Mouse (Mus musculus): ENCODE results near the gene Thrap3. TPM values are rescaled to one million over a fixed set of nuclear protein-coding genes. Genes with fewer than 3 reads are reported as not detected.

Gene Thrap3
- polyA plus RNA-seq, 1 experiment from 2014 or later: 198 TPM

GRCm38 (mm10) chr4:126161986-126162385 is 40.6 kb downstream of the Thrap3 start:
- peak overlapping the region; percentile 97 for H3K4me2 ChIP-seq
- H3K4me3 ChIP-seq: peak overlapping the region; percentile 66
- no peaks in the 10 kb centered on the region for H3K27me3 ChIP-seq
- H3K27ac ChIP-seq: peak overlapping the region; percentile 92; the same call in 1 of the 2 replicates
- no peak for ATAC-seq (ENCODE audit: insufficient number of reproducible peaks, low FRiP score, low TSS enrichment, low read depth)
- WGBS: 58% methylated on average over 9 of the region's 9 CpGs
- 0 out of 2 replicates have a peak overlapping the region, but pooled peaks have one; percentile 72 for H3K9ac ChIP-seq
- H3K36me3 ChIP-seq: peaks cover 17% of the 10 kb centered on the region
- H3K4me1 ChIP-seq: peaks cover 25% of the 10 kb centered on the region
- no peaks in the 10 kb centered on the region for H3K9me3 ChIP-seq

- Histone ChIP-seq H3K4me3 (no peak overlapping the region), H3K36me3 (peaks cover 12% of the 10 kb centered on the region), H3K27me3 (no peaks in the 10 kb centered on the region), H3K27ac (no peak overlapping the region), H3K9me3 (no peaks in the 10 kb centered on the region), H3K4me2 (no peak overlapping the region), H3K4me1 (peaks cover 25% of the 10 kb centered on the region), H3K9ac (no peak overlapping the region)
- ATAC-seq (ENCODE audit: insufficient number of reproducible peaks, low FRiP score, low TSS enrichment, low read depth): no peak
- 89% methylated on average over 6 of the region's 6 CpGs for WGBS
These were observed 41.1 kb downstream of the Thrap3 start for GRCm38 (mm10) chr4:126161456-126161855.

- H3K27ac ChIP-seq: no peak overlapping the region
These were observed 41.6 kb downstream of the Thrap3 start for GRCm38 (mm10) chr4:126160981-126161380.

GRCm38 (mm10) chr4:126159455-126159854 is 43.1 kb downstream of the Thrap3 start:
- Histone ChIP-seq H3K9ac (no peak overlapping the region), H3K27me3 (no peaks in the 10 kb centered on the region), H3K4me2 (no peak overlapping the region), H3K9me3 (no peaks in the 10 kb centered on the region), H3K36me3 (no peaks in the 10 kb centered on the region; the same call in 1 of the 2 replicates), H3K27ac (no peak overlapping the region), H3K4me3 (no peak overlapping the region), H3K4me1 (peaks cover 31% of the 10 kb centered on the region)
- no peak for ATAC-seq (ENCODE audit: insufficient number of reproducible peaks, low FRiP score, low TSS enrichment, low read depth)
- 78% methylated on average over 8 of the region's 8 CpGs for WGBS

More at GRCm38 (mm10) chr4:126160981-126161380, 41.6 kb downstream of the Thrap3 start:
- H3K27me3 ChIP-seq: no peaks in the 10 kb centered on the region
- no peak overlapping the region for H3K4me2 ChIP-seq
- H3K9me3 ChIP-seq: no peaks in the 10 kb centered on the region
- H3K4me1 ChIP-seq: peaks cover 25% of the 10 kb centered on the region
- no peak for ATAC-seq (ENCODE audit: insufficient number of reproducible peaks, low FRiP score, low TSS enrichment, low read depth)
- peaks cover 7% of the 10 kb centered on the region for H3K36me3 ChIP-seq
- 92% methylated on average over 8 of the region's 8 CpGs for WGBS
- H3K4me3 ChIP-seq: no peak overlapping the region
- H3K9ac ChIP-seq: no peak overlapping the region

- WGBS: 93% methylated on average over 6 of the region's 6 CpGs
These were observed 45.0 kb downstream of the Thrap3 start for GRCm38 (mm10) chr4:126157562-126157961.

GRCm38 (mm10) chr4:126156617-126157016 is 45.9 kb downstream of the Thrap3 start:
- no peaks in the 10 kb centered on the region for H3K9me3 ChIP-seq
- H3K4me3 ChIP-seq: no peak overlapping the region
- H3K4me2 ChIP-seq: no peak overlapping the region
- 62% methylated on average over 5 of the region's 5 CpGs for WGBS
- H3K27me3 ChIP-seq: no peaks in the 10 kb centered on the region
- H3K36me3 ChIP-seq: peaks cover 15% of the 10 kb centered on the region
- no peak for ATAC-seq (ENCODE audit: insufficient number of reproducible peaks, low FRiP score, low TSS enrichment, low read depth)
- no peak overlapping the region for H3K27ac ChIP-seq
- H3K9ac ChIP-seq: no peak overlapping the region
- peaks cover 20% of the 10 kb centered on the region for H3K4me1 ChIP-seq

More at GRCm38 (mm10) chr4:126157562-126157961, 45.0 kb downstream of the Thrap3 start:
- Histone ChIP-seq H3K4me2 (no peak overlapping the region), H3K27me3 (no peaks in the 10 kb centered on the region), H3K36me3 (peaks cover 6% of the 10 kb centered on the region), H3K4me1 (peaks cover 21% of the 10 kb centered on the region), H3K9ac (no peak overlapping the region), H3K27ac (no peak overlapping the region), H3K9me3 (no peaks in the 10 kb centered on the region), H3K4me3 (no peak overlapping the region)
- ATAC-seq (ENCODE audit: insufficient number of reproducible peaks, low FRiP score, low TSS enrichment, low read depth): no peak

GRCm38 (mm10) chr4:126155869-126156268 is 46.7 kb downstream of the Thrap3 start:
- no peak overlapping the region for H3K4me3 ChIP-seq
- no peaks in the 10 kb centered on the region for H3K27me3 ChIP-seq
- no peak overlapping the region for H3K9ac ChIP-seq
- H3K4me1 ChIP-seq: peaks cover 26% of the 10 kb centered on the region
- H3K36me3 ChIP-seq: peaks cover 15% of the 10 kb centered on the region
- peak overlapping the region; percentile 62 for H3K27ac ChIP-seq
- no peak overlapping the region for H3K4me2 ChIP-seq
- H3K9me3 ChIP-seq: no peaks in the 10 kb centered on the region
- no peak for ATAC-seq (ENCODE audit: insufficient number of reproducible peaks, low FRiP score, low TSS enrichment, low read depth)
- 56% methylated on average over 2 of the region's 2 CpGs for WGBS

- WGBS: 37% methylated on average over 4 of the region's 4 CpGs
- ATAC-seq (ENCODE audit: insufficient number of reproducible peaks, low FRiP score, low TSS enrichment, low read depth): no peak
- H3K4me2 ChIP-seq: no peak overlapping the region
- H3K9ac ChIP-seq: no peak overlapping the region
- H3K27me3 ChIP-seq: no peaks in the 10 kb centered on the region
- no peak overlapping the region for H3K4me3 ChIP-seq
- peak overlapping the region; percentile 62 for H3K27ac ChIP-seq
- H3K4me1 ChIP-seq: peaks cover 33% of the 10 kb centered on the region
- H3K9me3 ChIP-seq: no peaks in the 10 kb centered on the region
- H3K36me3 ChIP-seq: peaks cover 15% of the 10 kb centered on the region
These were observed 47.4 kb downstream of the Thrap3 start for GRCm38 (mm10) chr4:126155183-126155582.

GRCm38 (mm10) chr4:126152864-126153263 is 49.7 kb downstream of the Thrap3 start:
- Histone ChIP-seq H3K4me2 (no peak overlapping the region), H3K4me1 (peaks cover 49% of the 10 kb centered on the region), H3K27me3 (no peaks in the 10 kb centered on the region), H3K9me3 (no peaks in the 10 kb centered on the region), H3K4me3 (no peak overlapping the region), H3K36me3 (peaks cover 20% of the 10 kb centered on the region), H3K9ac (no peak overlapping the region), H3K27ac (no peak overlapping the region)
- ATAC-seq (ENCODE audit: insufficient number of reproducible peaks, low FRiP score, low TSS enrichment, low read depth): no peak
- 57% methylated on average over 14 of the region's 14 CpGs for WGBS

- peaks cover 20% of the 10 kb centered on the region for H3K36me3 ChIP-seq
- H3K4me3 ChIP-seq: no peak overlapping the region
- H3K9me3 ChIP-seq: no peaks in the 10 kb centered on the region
- no peaks in the 10 kb centered on the region for H3K27me3 ChIP-seq
- no peak for ATAC-seq (ENCODE audit: insufficient number of reproducible peaks, low FRiP score, low TSS enrichment, low read depth)
- H3K4me2 ChIP-seq: no peak overlapping the region
- H3K27ac ChIP-seq: peak overlapping the region; percentile 93; the same call in 1 of the 2 replicates
- WGBS: 79% methylated on average over 16 of the region's 16 CpGs
- peaks cover 58% of the 10 kb centered on the region for H3K4me1 ChIP-seq
- H3K9ac ChIP-seq: no peak overlapping the region
These were observed 50.7 kb downstream of the Thrap3 start for GRCm38 (mm10) chr4:126151701-126152440.

GRCm38 (mm10) chr4:126150949-126151320 is 51.6 kb downstream of the Thrap3 start:
- no peak for ATAC-seq (ENCODE audit: insufficient number of reproducible peaks, low FRiP score, low TSS enrichment, low read depth)
- no peak overlapping the region for H3K9ac ChIP-seq
- peak overlapping the region; percentile 88 for H3K4me2 ChIP-seq
- 28% methylated on average over 6 of the region's 6 CpGs for WGBS
- H3K9me3 ChIP-seq: no peaks in the 10 kb centered on the region
- no peaks in the 10 kb centered on the region for H3K27me3 ChIP-seq
- H3K36me3 ChIP-seq: peaks cover 20% of the 10 kb centered on the region
- peaks cover 61% of the 10 kb centered on the region for H3K4me1 ChIP-seq
- peak overlapping the region; percentile 93 for H3K27ac ChIP-seq
- H3K4me3 ChIP-seq: peak overlapping the region; percentile 75

- peak overlapping the region; percentile 88 for H3K4me2 ChIP-seq
- H3K4me3 ChIP-seq: peak overlapping the region; percentile 75
- H3K27me3 ChIP-seq: no peaks in the 10 kb centered on the region
- peaks cover 20% of the 10 kb centered on the region for H3K36me3 ChIP-seq
- WGBS: 7% methylated on average over 16 of the region's 16 CpGs
- peaks cover 58% of the 10 kb centered on the region for H3K4me1 ChIP-seq
- ATAC-seq (ENCODE audit: insufficient number of reproducible peaks, low FRiP score, low TSS enrichment, low read depth): peak; percentile 93
- H3K9ac ChIP-seq: no peak overlapping the region
- peak overlapping the region; percentile 93 for H3K27ac ChIP-seq
- no peaks in the 10 kb centered on the region for H3K9me3 ChIP-seq
These were observed 52.1 kb downstream of the Thrap3 start for GRCm38 (mm10) chr4:126150297-126150948.

All from limb, embryonic 15.5 days (tissue).